In the genomic region with DNA sequence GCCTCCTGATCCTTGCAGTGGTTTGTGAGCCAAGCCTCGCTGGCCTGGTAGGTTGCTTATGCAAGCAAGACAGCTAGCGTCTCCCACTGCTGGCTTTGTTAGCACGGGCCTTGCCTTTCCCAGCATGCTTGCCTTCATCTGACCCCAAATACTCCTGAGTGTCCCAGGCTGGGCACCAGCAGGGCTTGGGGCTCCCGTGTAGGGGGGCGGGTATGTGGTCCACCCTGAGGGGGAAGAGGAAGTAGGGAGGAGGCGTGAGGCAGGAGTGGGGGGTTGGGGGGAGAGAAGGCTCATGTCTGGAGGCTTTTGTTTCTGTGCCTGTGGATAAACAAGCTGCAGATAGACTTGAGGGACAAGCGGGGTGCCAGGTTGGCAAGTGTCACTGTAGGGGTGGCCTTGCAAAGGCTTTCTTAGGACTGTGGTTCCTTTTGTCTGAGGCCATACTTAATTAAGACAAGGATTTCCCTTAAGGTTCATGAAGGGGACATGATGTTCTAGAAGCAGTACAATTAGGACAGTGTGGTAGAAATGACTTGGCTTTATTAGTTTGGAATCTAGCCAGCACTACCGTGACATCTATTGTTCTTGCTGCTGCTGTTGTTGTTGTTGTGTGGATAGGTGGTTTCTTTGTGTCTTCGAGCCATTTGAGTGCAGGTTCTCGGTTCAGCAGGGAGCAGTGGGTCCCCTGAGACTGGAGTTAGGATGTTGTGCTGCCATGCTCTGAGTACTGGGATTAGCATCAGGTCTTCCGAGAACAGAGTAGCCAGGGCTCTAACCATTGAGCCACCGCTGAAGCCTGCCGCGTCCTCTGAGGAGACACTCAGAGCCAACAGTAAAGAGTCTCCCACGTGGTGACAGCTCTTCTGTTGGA, we compare ENCODE assay signal across 10 mouse cellular contexts. TPM values are rescaled to one million over a fixed set of nuclear protein-coding genes. Genes with fewer than 3 reads are reported as not detected.
DNase-seq lines count a peak whose midpoint lies in the region; ATAC-seq lines count a peak whose summit lies in the region.
"Had no signal": no experiment of that assay in that cellular context is flagged by ENCODE, and none has a peak within 500 bp of the region (broad histone marks: within the 10 kb centered on the region; RNA-seq: fewer than 3 reads in every experiment).

No protein-coding gene starts in this region.

- WGBS in lung, embryonic 16.5 days, result 56% methylated on average over 15 of the region's 15 CpGs

- H3K9me3 ChIP-seq in lung, embryonic 16.5 days (ENCODE audit: control insufficient read depth, low read length), result no peaks in the 10 kb centered on the region
- H3K9me3 ChIP-seq: midbrain, embryonic 12.5 days had no signal

- no peak overlapping the region for H3K4me3 ChIP-seq in lung, embryonic 16.5 days (ENCODE audit: low read length)
- H3K4me3 ChIP-seq: midbrain, embryonic 12.5 days had no signal

- no peak overlapping the region for H3K9ac ChIP-seq in lung, embryonic 16.5 days (ENCODE audit: low read length)
- H3K9ac ChIP-seq: midbrain, embryonic 12.5 days had no signal

- H3K4me2 ChIP-seq in lung, embryonic 16.5 days (ENCODE audit: low read depth, low read length), result no peak overlapping the region
- H3K4me2 ChIP-seq: midbrain, embryonic 12.5 days had no signal

- peak overlapping the region; percentile 51; the same call in 1 of the 2 replicates for H3K27ac ChIP-seq in lung, embryonic 16.5 days (ENCODE audit: low read length)
- H3K27ac ChIP-seq: midbrain, embryonic 12.5 days had no signal

- peak; percentile 48 for ATAC-seq in lung, embryonic 16.5 days (ENCODE audit: low read depth)
- ATAC-seq in erythroid progenitor cell, adult 5-6 weeks (replicated peaks; ENCODE audit: low FRiP score, poor library complexity, severe bottlenecking), result no peak
- no peak for ATAC-seq in CD4-positive, CD25-positive, alpha-beta regulatory T cell, adult 4 months
- no peak for ATAC-seq in megakaryocyte-erythroid progenitor cell, adult 5-6 weeks (replicated peaks; ENCODE audit: low FRiP score, low TSS enrichment, poor library complexity, severe bottlenecking)

- no peaks in the 10 kb centered on the region for H3K27me3 ChIP-seq in lung, embryonic 16.5 days (ENCODE audit: control insufficient read depth, insufficient read depth, low read depth, low read length)
- H3K27me3 ChIP-seq: midbrain, embryonic 12.5 days had no signal

- peak; percentile 49 for DNase-seq in adrenal gland, postnatal 14 days
- no peak for DNase-seq in adrenal gland, postnatal 25 days
- DNase-seq in brain, adult 2 months (ENCODE audit: low read depth, low spot score), result peak; percentile 60
- DNase-seq in heart, postnatal 36 days, result peak; percentile 38 to 57

- H3K36me3 ChIP-seq in lung, embryonic 16.5 days (ENCODE audit: control insufficient read depth, insufficient read depth, low read length), result peaks cover 8% of the 10 kb centered on the region; the same call in 1 of the 2 replicates

- H3K4me1 ChIP-seq in lung, embryonic 16.5 days (replicated peaks; ENCODE audit: control insufficient read depth, insufficient read depth, low read length), result peaks cover 23% of the 10 kb centered on the region

- intact Hi-C loops in heart, postnatal 36 days (cut with DNase I), result no loop called here

RNA-seq across cellular contexts. Expression of gene Mrln, which starts 21.0 kb away (rescaled TPM):
- not detected in 2 replicates for total RNA-seq in adrenal gland, postnatal 14 days (2021)
- not detected in 2 replicates for total RNA-seq in adrenal gland, postnatal 25 days (2021)
- total RNA-seq in heart, postnatal 36 days (2021), result 1 to 10 TPM; 3.1 to 4.0 TPM
- polyA plus RNA-seq in lung, embryonic 16.5 days (2015; fragmentation: Nextera tagmentation; extraction: Ambion mirVana), result 1.6 and 1.9 TPM in 2 replicates
- total RNA-seq in erythroid progenitor cell, adult 5-6 weeks (2015; ENCODE audit: low replicate concordance), result not detected in 2 replicates
- not detected in 2 replicates for total RNA-seq in erythroid progenitor cell, adult 5-6 weeks (2017; ENCODE audit: low replicate concordance)
- polyA plus RNA-seq in CD4-positive, CD25-positive, alpha-beta regulatory T cell, adult 4 months (2017; shearing (Covaris generic)), result not detected
- total RNA-seq in megakaryocyte-erythroid progenitor cell, adult 5-6 weeks (2014; fragmentation: Nextera tagmentation), result not detected in 2 replicates
- not detected in 2 replicates for total RNA-seq in megakaryocyte-erythroid progenitor cell, adult 5-6 weeks (2017)
- polyA plus RNA-seq: large intestine, adult 2 months had no signal
